Mouse (Mus musculus) granulocyte monocyte progenitor cell, adult 5-6 weeks (primary cell): ENCODE data around the gene Zdhhc17. TPM values are rescaled to one million over a fixed set of nuclear protein-coding genes. Genes with fewer than 3 reads are reported as not detected.
A peak's percentile ranks its signal among the peaks of the same experiment; 100 is the strongest.

Experiments
- ATAC-seq: replicated peaks from 2 replicates; pipeline ENCODE4 v1.8.0; 2016; ENCODE audit warnings: mild to moderate bottlenecking, moderate TSS enrichment, inconsistent platforms; ENCODE audit not compliant: poor library complexity, severe bottlenecking
- total RNA-seq, 2 experiments: library from RNA; stranded (forward) in 1 of 2; stranded (reverse) in 1 of 2; fragments of 200-712, 200-1000 nt in 1 of 2; fragments of >200 nt in 1 of 2; fragmentation: Nextera tagmentation in 1 of 2; gene quantifications; 2 replicates each; pipeline ENCODE4 v1.2.3; 2014 to 2017

Gene Zdhhc17
- total RNA-seq (2014; fragmentation: Nextera tagmentation): 24.2 and 26.7 TPM in 2 replicates
- total RNA-seq (2017): 15.3 and 22.0 TPM in 2 replicates

DNA sequence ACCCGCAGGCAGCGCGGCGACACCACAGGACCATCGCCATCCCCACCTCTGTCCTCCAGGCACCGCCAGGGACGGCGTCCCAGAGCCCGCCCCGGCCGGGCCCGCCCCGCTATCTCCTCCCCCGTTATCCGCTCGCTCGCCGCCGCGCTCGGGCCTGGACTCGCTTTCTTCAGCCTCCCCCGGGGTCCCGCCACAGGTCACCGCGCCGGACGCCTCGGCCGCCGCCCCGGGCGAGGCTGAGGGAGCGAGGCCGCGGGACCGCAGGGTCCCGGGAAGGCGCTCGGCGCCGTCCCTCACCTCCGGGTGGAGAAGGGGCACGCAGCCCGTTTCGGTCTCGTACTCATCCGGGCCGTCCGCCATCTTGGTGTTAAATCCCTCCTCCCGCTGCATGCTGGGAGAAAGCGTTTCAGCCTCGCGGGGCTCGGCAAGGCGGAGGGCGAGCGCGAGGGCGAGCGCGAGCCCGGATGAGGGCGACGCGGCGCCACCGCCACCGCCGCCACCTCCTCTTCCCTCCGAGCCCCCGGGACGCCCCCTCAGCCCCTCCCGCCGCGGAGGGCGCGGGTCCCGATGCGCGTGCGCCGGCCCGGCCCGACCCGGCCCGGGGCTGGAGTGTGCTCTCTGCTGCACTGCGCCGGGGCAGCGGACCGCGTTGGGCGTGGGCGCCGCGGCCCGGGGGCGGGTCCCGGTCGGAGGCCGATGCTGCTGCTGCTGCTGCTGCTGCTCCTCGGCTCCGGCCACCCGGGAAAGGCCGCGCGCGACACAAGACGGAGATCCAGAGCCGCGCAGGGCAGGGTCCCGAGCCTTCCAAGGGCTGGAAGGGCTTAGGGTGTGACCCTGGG lies at the start of gene Zdhhc17:
Gene Zdhhc17, minus strand, starts transcription at position 500 of the 839 bp plus-strand sequence.
- ATAC-seq: peak; percentile 78

DNA sequence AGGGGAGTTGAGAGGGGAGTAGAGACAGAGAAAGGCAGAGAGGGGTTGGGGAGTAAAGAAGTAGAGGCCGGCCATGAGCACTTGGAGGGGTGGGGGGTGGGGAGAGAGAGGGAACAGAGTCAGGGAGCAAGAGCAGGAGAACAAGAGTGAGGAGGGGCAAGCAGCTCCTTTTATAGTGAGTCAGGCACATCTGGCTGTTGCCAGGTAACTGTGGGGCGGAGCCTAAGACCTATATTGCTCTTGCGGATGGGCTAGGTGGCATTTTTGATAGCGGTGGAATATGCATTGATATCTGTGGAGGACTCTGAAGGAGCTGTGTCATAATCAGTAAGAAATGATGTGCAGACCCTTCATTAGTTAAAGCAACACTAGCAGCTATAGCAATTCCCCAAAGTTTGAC lies 45.8 kb upstream of the Zdhhc17 start:
- no peak for ATAC-seq

DNA sequence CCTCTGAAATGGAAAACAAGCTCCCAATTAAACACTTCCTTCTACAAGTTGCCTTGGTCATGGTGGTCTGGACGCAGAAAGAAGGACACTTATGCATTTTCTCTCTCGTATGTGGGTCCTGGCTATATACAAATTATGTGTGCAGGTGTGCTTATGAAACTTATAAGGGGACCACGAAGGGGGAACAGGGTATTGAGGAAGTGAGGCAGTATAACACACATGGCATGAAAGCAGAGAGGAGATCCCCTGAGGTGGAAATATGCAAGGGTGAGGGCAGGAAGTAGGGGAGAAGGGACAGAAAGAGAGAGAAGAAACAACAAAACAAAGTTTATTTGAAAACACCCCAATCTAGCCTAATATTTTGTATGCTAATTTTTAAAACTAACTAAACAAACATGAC lies 41.7 kb upstream of the Zdhhc17 start:
- peak; percentile 37 for ATAC-seq

DNA sequence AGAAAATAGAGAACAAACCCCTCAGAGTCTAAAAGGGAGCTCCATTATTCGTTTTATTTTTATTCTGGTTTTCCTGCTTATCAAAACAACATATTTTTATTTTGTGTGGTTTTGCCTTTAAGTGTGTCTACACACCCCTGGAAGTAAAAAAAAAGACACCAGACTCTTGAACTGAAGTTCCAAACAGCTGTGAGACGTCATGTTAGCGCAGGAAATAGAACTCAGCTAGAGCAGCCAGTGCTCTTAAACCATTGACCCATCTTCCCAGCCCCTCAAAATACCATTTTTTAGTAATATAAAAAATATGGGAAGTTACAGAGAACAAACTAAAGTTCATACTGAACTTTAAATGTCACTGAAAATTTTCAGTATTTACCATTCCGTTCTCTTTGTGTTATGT lies 40.6 kb upstream of the Zdhhc17 start:
- ATAC-seq: no peak

DNA sequence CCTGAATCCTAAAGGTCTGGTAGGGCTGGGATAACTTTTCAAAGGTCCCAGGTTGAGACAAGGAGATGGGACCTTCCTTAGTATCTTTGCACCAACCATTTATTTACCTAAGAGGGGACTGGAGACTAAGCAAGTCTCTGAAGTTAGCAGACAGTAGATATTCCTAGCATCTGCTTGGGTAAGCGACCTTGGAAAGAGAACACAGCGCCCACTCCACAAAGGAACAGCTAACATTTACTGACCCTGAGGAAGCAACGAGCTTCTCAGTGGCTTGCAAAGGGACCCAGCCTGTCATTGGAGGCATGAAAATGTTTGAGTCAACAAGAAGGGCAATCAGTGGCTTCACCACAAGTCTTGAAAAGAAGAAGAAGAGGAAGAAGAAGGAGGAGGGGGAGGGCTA lies 40.1 kb upstream of the Zdhhc17 start:
- peak; percentile 30; the same call in 1 of the 2 replicates for ATAC-seq

DNA sequence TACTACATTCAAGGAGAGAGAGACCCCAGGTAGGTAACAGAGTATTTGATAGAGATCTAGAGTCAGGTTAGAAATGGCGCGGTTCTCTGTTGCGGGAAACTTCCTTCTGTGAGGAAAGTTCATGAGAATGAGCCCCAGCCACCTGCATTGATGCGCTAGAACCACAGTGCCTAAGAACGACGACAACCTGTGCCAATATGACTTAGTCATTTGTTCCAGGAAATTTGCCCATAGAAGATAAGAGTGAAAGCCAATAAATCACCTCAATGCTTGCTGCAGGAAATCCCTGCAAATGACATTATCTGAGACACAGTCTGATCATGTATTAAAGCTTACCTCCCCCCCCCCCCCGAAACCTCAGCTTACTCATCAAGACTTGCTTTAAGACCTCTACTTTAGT lies 38.0 kb upstream of the Zdhhc17 start:
- peak; percentile 17; the same call in 1 of the 2 replicates for ATAC-seq

DNA sequence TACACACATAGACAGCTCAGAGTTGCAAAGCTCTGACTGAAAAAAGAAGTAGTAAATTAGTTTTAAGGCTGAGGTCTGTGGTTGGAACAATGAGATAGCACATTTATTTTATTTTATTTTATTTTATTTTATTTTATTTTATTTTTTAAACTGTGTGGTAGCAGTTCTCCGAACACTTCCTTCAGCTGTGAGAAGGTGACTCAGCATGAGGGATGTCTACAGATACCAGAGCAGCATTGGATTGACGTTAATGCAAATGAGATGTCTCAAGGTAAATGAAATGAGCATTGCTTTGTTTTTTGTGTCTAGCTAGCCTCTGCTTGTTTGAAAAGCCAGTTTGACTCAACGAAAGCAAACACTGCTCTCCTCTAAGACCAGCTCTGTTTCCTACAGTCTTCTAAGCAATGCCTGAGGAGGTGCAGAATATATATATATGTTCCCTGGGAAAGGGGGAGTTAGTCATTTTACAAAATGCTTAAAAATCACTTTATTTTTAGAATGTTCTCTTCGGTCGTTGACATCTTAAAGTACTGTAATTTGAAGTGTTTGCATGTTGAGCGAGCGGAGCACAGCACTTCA lies 30.2 kb upstream of the Zdhhc17 start:
- no peak for ATAC-seq

DNA sequence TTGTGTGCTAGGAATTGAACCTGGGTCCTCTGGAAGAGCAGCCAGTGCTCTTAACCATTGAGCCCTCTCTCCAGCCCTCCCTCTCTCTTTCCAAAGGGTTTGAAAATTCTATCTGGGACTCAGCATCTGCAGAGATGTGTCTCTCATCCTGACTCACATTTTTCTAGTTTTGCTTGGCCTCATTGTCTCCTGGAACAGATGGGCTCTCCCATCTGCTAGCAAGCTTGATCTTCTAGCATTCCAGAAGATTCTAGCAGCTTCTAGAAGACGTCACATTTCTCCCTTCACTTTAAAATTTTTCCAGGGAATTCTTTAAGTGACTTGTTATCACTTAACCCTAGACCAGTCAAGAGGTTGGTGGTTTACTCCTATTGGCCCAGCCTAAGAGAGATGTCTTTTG lies 26.9 kb upstream of the Zdhhc17 start:
- no peak for ATAC-seq

DNA sequence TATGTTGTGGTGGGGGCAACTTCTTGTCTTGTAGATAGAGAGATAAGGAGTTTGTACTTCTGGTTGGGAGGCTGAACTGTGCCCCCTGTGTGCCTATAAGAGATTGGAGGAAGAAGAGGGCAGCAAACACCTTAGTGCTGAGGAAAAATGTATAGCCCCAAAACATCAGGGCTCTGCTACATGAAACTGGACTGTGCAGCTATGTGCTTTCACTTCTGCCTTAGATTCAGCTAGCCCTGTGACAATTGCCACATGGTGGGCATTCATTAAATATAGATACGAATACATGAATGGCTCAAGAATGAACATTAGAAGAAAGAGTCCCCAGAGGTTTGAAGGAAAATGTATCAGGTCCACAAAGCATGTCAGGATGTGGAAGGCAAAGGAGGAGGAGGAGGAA lies 25.2 kb upstream of the Zdhhc17 start:
- peak; percentile 58 for ATAC-seq

DNA sequence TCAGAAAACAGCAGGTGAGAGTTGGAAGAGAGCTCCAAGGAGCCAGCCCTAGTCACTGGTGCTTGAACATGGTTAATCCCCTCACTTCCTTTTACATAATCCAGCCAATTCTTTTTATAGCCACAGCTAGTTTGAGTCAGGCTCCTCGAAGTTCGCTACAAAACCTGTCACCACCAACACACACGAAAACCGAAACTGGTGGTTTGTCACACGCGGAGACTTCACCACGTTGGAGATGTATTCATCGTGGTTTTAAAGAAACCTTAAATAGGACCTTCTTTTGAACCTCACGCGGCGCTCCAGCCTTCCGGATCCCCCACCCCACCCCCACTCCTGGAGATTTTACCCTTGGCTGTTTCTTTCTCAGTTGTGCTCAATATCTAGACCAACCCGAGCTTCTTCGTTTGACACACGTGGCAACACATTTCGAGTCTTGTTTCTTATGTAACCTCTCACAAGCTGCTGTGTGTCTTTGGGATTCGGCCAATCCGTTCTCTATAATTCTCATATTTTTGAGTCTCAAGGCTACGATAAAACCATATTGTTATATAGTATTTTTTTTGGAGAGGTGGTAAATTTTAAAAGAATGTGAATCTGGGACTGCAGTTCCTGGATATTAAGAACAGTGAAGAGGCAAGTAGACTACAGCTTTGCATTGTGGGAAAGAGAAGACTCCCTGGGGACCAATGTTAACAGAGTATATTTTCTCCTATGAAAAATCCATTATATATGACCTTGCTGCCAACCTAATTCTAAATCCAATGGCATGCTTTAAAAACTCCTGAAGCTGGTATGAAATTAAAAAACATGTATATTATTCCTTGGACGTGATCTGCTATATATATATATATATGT lies 21.8 kb upstream of the Zdhhc17 start:
- peak; percentile 85 for ATAC-seq

DNA sequence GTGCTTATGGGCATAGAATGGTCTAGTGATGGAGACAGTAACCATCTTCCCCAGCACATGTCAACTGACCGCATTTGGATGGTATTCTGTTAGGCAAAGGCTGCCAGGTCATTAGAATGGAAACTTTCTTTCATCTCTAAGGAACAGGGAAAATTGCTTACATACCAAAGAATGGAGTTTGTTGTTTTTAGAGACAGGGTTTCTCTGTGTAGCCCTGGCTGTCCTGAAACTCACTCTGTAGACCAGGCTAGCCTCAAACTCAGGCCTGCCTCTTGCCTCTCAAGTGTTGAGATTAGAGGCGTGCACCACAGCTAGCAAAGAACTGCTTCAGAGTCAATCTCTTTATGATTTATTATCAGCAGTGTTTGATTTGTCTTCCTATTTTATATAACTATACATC lies 20.9 kb upstream of the Zdhhc17 start:
- no peak for ATAC-seq

DNA sequence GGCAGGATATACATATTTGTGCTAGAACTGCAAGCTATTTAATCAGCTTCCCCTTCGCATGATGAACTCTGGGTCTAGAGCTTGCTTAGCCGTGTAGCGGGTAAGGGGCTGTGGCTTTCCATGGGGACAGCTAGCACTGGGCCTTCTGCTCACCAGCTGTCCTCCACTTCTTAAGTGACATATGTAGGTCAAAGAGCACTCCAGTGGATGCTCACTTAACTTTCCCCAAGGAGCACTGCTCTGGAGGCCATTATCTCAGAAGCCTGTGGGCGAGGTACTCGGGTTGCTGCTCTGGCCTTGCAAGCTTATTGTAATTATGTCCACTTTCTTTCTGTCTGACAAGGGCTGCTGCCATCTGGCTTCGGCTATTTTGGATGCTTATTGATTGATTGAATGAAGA lies 16.2 kb upstream of the Zdhhc17 start:
- no peak for ATAC-seq

DNA sequence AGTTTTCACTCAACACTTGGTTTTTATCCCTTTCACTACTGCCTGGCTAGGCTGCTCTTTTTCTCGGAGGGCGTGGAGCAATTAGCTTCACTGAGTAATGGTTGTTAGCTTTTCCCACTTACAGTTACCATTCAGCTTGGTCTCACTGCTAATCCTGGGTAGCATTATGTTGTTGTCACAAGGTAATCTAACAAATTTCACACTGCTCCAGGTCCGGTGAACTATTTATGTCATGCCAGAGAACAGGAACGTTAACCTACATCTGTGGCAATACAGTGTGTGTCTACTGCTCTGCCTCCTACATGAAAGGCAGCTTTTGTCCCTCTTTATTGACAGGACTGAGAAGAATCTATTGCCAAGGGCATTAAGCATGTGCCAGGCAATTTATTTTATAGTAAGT lies 14.8 kb upstream of the Zdhhc17 start:
- no peak for ATAC-seq

DNA sequence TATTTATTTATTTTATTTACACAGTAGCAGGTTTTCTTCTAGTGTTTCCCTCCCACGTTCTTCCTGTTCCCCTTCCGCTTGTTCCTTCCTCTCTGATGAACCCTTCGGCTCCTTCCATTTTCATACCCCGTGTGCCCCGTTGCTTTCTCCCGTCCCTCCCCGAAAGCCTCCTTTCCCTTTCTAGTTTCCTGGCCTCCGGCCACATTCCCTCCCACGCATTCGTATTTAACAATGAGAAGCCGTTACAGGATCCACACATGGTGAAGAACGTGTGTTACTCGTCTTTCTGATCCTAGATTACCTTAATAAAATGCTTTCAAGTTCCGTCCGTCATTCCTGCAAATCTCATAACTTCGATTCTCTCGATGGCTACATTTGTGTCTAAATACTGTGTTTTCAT lies 4.5 kb upstream of the Zdhhc17 start:
- ATAC-seq: no peak

DNA sequence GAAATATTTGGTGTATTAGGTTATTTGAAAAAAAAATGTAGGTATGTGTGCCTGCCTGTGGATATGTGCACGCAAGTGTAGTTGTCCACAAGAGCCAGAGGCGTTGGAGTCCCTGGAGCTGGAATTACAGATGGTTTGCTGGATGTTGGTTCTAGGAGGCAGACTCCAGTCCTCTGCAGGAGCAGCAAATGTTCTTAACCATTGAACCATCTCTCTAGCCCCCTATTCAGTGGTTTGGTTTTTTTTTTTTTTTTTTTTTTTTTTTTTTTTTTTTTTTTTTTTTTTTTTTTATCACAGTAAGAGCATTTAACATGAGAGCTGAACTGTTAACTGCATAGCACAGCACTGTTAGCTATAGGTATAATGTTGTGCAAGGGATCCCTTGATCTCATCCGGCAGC lies 3.3 kb upstream of the Zdhhc17 start:
- ATAC-seq: no peak

DNA sequence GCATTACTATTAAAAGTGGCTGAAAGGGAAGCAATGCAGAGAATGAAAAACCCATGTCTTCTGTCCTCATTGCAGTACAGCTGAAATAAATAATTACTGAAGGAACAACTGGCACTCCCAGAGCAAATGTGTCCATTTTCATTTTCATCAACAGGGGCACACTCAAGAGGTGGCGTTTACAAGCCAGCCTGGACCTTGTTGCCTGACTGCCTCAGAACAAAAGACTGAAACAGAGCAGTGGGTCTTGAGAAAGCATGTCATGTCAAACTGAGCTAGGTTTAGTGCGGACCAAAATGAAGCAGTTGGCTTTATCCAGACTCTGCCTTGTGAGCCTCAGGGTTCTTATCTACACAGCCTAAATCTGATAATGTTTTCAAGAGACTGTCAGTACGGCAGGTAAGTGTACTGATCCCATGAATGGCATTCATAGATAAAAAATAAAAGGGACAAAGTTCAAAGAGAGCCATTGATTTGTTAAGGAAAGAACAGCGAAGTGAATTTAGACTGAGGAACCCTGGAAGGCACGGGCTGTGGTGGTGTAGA lies 2.6 kb upstream of the Zdhhc17 start:
- no peak for ATAC-seq

DNA sequence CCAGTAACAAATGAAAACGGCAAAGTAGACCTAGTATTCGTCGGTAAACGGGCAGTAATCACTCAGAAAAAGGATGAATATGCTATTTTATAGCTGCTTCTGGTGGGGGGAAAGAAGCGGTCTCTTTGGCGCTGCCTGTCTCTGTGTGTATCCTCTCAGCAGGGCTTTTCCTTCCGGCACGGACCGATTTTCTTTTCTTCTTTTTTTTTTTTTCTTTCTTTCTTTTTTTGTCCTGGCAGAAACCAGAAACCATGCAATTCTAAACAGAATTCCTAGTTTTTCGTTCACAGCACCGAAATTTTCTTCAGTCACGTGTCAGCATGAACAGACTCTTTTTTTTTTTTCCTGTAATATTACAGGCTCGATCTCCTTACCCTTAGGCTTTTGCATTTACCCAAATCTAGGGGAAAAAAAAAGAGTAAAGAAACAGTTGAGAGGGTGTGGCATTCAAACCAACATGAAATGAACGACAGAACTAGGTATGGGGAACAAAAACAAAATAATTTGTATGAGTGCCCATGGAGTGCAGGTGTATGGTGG lies 1.4 kb upstream of the Zdhhc17 start:
- no peak for ATAC-seq

DNA sequence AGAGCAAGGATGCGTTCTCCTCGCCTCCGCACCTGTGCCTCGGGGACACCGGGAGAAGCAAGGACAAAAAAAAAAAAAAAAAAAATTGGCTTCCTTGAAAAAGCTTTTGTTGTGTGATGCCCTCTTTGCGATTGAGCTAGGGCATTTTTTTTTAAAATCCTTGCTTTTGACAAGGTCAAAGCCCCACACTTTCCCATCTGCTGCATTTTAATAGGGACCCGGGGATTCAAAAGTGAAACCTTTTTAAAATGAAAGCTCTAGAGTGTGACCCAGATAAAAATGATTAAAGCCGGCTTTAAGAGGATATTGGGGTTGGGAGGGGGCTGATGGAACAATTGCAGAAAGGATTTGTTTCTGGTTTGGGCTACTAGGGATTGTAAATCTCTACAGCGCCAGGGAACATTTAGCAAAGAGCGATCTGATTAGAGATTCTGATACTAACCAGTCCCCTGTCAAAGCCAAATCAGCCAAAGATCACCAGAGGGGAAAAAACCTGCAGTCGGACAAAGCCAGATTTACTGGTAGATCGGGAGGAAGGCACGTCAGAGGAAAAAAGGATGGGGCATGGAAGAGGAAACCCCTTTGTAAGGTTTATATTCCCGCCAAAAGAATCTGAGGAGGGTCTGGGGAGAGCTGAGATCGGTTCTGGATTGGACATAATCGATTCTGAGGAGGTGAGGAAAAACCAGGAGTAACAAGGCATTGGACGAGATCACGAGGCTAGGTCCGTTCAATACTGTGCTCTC lies 713 bp upstream of the Zdhhc17 start:
- ATAC-seq: no peak

DNA sequence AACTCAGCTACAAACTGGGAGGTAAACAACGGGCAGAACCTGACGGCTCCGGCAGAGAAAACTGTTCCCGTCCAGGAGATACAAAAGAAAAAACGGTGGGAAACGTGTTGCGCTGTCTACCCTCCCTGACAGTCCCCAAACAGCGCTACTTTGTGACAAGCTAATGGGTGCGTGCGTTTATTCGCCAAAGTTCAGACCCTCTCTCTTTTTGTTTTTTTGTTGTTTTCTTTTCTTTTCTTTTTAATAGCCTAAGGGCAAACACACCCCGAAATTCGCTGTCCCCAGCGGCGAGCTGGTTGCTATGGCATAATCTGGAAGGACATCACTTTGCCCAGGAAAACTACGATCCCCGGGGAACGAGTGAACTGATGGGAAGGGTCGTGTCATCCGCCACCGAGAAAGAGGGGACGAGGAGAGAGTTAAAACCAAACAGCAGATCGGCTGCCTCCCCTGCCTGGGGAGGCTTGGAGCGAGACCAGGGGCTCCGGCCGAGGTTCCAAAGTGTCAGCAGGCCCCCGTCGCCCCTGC lies 763 bp downstream of the Zdhhc17 start:
- ATAC-seq: no peak

DNA sequence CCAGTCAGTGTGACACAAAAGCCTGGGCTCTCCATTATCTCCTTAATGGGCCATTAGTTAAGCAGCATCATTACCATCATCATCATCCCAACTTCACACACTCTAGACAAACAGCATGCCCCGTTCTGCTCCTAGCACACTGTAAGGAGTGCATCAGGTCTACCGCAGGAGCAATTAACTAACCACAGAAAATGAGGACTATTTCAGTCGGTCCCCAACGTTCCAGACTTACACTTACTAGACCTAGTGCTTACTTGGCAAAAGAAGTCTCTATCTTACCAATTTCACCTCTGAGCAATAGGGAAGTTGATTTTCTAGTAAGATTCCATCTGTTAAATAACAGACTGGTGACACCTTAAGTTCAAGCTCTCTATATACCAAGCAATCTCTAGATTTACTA lies 2.3 kb downstream of the Zdhhc17 start:
- no peak for ATAC-seq
